Mouse (Mus musculus): ENCODE measurements at regions not wholly inside any gene's neighbourhood (a gene's known extent, or its start where the extent isn't known, plus 50 kb on each side); places are given as distances from the start of the nearest gene placed in this dataset.

DNA sequence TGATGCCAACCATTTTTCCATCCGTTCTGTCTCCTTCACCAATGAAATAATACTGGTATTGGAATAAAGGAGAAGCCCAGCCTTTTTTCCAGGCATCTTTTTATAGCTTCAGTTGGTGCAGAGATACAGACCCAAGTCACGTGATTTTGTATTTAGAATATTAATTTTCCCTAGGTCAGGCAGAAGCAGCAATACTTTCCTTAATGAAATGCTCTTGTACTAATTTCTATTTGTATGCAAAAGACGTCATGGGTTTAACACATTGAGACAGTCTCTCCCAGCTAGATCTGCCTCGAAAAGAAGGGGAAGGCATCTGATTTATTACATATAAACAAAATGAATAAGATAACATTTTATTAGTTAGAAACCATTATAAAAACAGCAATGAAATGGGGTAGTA lies 302.3 kb upstream of the Ldb2 start:
- no peak for DNase-seq (ENCODE audit: low spot score in 2 of 2)
- Histone ChIP-seq H3K27ac (peak overlapping the region; percentile 8; the same call in 1 of the 2 replicates), H3K4me3 (no peak overlapping the region)
- TF ChIP-seq CTCF (conservative IDR thresholded peaks at IDR 0.05), result no peak

DNA sequence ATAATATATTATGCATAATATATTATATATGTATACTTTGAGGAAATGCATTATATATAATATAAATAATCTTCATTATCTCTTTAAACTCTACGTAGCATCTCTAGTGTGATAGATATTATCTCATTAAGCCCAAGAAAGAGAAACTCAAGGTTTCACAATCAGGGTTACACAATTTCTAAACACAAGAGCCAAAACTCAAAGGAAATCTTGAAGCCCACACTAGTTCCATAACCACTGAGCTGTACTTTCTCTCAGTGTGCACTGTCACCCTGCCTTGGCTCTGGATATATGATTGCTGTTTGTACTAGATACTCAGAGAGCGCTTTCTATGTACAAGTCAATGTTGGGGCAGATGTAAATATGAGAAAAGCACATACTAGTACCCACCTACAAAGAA lies 299.6 kb upstream of the Ldb2 start:
- Histone ChIP-seq H3K27ac (no peak overlapping the region), H3K4me3 (no peak overlapping the region)
- no peak for DNase-seq (ENCODE audit: low spot score in 2 of 2)
- TF ChIP-seq CTCF (conservative IDR thresholded peaks at IDR 0.05), result no peak

DNA sequence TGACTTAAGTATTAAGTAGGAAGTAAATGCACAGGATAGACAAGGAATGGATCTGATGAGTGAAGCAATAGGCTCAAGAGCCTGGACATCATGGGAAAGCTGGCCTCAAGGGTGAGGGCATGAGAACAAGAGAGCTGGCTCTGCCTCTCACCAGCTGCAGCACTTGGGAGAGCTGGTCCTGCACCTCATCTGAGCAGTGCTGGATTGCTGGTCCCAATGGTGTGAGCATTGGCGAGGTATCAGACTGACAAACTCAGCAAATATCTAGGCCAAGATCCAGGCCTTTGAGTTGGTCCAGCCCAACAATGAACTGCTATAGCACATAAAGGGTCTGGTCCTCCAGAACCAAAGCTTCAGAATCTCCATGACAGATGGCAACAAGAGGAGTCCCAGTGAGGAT lies 298.5 kb upstream of the Ldb2 start:
- H3K27ac ChIP-seq, result no peak overlapping the region
- DNase-seq (ENCODE audit: low spot score in 2 of 2), result no peak
- TF ChIP-seq CTCF (conservative IDR thresholded peaks at IDR 0.05), result no peak
- H3K4me3 ChIP-seq, result no peak overlapping the region

DNA sequence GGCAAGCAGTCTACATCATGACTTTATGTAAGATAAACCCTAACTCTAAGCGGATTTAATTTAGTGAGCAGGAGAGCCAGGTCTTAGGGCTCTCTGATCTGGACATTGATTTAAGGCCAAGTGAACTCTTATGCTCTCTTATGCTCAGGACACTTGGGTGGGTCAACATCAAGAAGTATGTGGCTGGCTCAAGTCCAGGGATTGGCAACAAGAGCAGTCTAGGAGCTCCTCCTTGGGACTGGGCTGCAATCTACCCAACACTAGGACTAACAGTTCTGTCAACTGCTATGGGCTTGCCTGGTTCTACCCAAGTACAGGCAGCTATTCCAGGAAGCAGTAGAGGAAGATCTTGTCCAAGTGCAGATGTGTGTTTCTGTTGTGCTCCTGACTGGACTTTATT lies 285.3 kb upstream of the Ldb2 start:
- no peak overlapping the region for H3K27ac ChIP-seq

DNA sequence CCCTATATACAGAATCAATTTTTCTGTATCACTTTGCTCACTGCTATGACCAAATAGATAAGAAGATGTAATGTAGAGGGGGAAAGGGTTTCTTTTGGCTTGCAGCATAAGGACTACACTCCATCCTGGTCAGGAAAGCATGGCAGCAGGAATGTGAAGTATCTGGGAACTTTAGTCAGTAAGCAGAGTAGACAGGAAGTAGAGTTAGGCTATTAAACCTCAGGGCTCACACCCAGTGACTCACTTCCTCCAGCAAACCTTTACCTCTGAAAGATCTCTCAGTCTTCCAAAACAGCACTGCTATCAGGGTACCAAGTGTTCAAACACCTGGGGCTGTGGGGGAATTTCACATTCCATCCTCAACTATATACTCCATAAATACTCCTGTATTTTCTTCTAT lies 283.1 kb upstream of the Ldb2 start:
- no peak for DNase-seq (ENCODE audit: low spot score in 2 of 2)
- no peak for TF ChIP-seq CTCF (conservative IDR thresholded peaks at IDR 0.05)
- Histone ChIP-seq H3K27ac (no peak overlapping the region), H3K4me3 (no peak overlapping the region)

More for the DNA sequence above, 285.3 kb upstream of the Ldb2 start:
- TF ChIP-seq CTCF (conservative IDR thresholded peaks at IDR 0.05), result no peak
- DNase-seq (ENCODE audit: low spot score in 2 of 2), result no peak
- no peak overlapping the region for H3K4me3 ChIP-seq

DNA sequence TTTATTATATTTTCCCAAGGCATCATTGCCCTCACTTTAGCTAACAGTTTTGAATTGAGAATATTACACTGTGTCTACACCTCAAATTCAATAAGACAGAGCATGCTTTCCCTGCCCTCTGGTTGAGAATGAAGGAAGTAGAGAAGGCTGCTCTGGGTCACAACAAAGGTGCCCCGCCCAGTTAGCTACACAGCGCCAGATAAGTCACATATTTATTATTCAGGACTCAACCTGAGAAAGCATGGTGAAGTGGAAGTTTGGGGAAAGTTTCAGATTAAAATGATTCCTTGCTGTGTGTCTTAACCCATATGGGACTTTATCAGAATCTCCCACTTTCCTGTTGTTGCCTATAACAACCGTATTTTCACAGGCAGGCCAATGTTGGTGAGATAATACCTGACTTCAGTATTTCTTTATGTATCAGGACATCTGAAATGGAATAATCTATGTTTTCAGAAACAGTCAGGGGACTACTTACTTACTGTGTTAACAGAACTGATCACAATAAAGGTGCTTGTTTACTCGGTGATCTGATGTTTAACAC lies 276.9 kb upstream of the Ldb2 start:
- no peak for DNase-seq (ENCODE audit: low spot score in 2 of 2)
- no peak for TF ChIP-seq CTCF (conservative IDR thresholded peaks at IDR 0.05)
- Histone ChIP-seq H3K4me3 (no peak overlapping the region), H3K27ac (no peak overlapping the region)

DNA sequence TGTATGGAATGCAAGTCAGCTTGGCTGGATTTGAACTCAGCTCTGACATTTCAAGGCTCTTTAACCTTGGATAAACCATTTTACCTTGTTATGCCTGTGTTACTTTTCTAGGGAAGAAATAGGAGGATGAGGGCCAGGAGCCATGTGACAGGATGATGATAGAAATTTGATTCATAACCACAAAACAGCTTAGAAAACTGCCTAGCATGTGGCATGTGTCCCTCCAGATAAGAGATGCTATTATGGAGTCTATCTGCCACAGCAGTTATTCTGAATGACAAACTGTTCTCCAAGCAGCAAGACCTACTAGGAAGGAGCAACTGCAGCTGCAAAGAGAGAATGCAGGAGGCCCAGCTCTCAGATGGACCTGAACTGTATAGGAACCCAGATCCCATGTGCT lies 275.7 kb upstream of the Ldb2 start:
- no peak for DNase-seq (ENCODE audit: low spot score in 2 of 2)
- no peak overlapping the region for H3K4me3 ChIP-seq
- no peak for TF ChIP-seq CTCF (conservative IDR thresholded peaks at IDR 0.05)

DNA sequence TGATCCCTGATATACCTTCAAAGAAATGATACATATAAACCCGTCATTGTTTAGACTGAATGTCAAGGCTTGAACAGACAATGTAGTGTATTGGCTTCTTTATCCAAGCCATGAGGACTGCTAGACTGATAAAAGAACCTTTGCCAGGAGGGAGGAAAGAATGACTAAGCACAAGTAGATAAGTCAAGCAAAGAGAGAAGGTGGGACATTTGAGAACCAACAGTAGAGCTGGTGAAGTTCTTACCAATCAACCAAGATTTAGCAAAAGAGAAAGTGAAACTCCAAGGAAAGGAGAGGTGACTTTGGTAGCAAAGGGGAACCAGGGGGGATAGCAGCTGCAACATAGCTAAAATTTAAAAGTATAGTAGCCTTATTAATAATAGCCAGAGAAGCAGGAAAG lies 273.0 kb upstream of the Ldb2 start:
- H3K4me3 ChIP-seq, result no peak overlapping the region
- DNase-seq (ENCODE audit: low spot score in 2 of 2), result no peak
- H3K27ac ChIP-seq, result no peak overlapping the region
- TF ChIP-seq CTCF (conservative IDR thresholded peaks at IDR 0.05), result no peak

More for the DNA sequence above, 275.7 kb upstream of the Ldb2 start:
- H3K27ac ChIP-seq, result no peak overlapping the region

DNA sequence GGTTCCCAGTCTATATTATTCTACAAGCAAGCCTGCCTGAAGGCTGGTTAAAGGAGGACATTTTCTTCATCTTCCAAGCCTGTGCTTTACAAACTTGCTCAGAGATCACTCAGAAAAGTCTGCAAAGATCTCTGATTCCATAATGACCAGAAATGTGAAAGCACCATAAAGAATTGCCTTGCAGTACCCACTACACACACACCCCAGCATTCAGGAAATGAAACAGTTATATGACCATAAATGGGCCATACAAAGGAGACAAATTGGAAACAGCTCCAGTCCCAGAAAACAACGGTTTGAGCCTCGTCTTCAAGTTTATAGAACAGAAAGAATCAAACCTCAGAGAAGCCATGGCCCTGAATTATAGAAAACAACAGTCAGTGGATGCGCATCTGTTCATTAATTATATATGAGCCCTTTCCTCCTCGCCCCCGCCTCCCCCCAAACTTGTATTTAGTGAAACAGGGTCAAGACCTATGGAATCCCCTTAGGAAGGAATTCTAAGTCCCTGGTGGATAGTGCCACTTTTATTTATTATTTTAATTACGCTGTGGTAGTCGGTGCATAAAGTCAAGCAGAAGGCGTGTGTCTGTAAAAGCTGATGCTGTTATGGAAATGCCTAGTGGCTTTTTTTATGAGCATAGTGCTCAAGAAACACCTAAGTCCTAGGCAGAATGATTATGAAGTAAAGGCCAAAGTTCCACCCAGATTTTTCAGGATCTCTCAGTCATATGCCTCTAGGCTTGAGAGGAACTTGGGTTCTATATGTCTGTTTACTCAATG lies 266.6 kb upstream of the Ldb2 start:
- no peak for DNase-seq (ENCODE audit: low spot score in 2 of 2)
- Histone ChIP-seq H3K27ac (no peak overlapping the region), H3K4me3 (no peak overlapping the region)
- no peak for TF ChIP-seq CTCF (conservative IDR thresholded peaks at IDR 0.05)

DNA sequence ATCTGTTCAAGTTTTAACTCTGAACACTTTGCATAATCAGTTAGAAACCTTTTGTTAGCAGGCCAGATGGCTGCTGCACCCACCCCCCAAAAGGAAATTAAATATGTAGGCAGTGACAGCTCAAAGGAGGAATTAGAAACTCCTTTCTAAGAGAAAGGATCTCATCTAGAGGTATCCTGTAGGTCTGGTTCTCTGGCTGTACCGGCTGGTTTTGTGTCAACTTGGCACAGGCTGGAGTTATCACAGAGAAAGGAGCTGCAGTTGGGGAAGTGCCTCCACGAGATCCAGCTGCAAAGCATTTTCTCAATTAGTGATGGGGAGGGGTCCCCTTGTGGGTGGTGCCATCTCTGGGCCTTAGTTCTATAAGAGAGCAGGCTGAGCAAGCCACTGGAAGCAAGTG lies 263.1 kb upstream of the Ldb2 start:
- Histone ChIP-seq H3K4me3 (no peak overlapping the region), H3K27ac (peak overlapping the region; percentile 1; the same call in 1 of the 2 replicates)
- DNase-seq (ENCODE audit: low spot score in 2 of 2), result peak in 1 of 2 experiments; percentile 48
- no peak for TF ChIP-seq CTCF (conservative IDR thresholded peaks at IDR 0.05)

DNA sequence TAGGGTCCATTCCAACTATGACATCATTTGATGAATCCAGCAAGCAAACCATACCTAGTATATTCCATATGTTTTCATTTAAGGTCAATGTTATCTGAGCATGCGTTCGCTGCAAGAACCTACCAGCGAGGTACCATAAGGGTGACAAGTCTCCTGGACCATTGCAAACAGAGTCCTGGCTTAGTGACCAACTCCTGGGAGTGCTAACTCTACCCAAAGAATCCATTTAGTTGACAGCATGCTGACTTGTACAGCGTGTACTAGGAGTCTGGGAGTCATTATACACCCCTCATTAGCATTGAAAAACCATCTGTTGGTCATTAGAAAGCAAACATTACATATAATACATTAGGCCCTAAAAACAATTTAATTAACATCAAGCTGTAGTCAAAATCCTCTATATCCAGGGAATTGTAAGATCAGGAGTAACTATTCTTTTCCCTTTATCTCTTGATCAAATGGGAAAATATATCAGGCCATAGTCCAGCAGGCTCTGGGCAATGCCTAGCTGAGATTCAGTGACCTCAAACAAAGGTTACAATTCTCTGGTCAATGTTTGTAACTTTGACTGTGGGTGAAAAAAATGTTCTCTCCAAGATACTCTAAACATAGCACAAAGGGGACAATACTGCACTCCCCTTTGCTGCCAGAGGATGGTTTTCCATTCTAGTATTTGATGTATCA lies 255.9 kb upstream of the Ldb2 start:
- DNase-seq (ENCODE audit: low spot score in 2 of 2), result no peak
- TF ChIP-seq CTCF (conservative IDR thresholded peaks at IDR 0.05), result no peak
- H3K4me3 ChIP-seq, result no peak overlapping the region
- no peak overlapping the region for H3K27ac ChIP-seq

DNA sequence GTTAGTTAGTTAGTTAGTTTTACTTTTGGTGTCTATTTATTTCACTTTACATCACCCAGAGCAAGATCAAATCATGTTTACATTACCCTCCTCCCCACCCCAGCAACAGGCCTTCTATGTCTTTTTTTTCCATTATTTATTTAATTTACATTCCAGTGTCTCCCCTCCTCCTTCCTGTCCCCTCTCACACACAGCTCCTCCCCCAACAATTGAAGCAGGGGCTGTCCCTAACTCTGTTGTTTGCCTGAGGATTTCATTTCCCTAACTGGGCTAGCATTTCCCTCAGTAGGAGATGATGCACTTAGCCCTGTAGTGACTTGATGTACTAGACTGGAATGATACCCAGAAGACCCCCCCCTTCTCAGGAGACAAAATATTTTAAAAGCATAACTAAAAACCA lies 249.9 kb upstream of the Ldb2 start:
- TF ChIP-seq CTCF (conservative IDR thresholded peaks at IDR 0.05), result no peak
- Histone ChIP-seq H3K27ac (no peak overlapping the region), H3K4me3 (no peak overlapping the region)
- no peak for DNase-seq (ENCODE audit: low spot score in 2 of 2)

DNA sequence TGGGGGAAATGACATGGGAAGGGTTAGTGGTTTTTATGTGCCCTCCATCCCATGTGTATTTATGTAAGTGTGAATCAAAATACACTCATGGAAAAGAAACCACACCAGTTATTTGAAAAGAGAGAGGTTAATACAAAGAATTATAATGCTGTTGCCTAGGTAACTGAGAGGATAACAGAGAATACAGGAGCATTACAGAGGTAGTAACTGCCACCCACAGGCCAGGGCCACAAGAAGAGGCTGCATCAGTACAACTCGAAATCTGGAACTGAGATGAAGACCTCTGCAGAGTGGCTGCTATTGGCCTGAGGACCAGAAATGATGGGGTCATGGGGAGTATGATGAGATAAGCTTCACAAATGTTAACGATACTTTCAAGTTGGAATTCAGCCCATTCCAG lies 243.4 kb upstream of the Ldb2 start:
- no peak for DNase-seq (ENCODE audit: low spot score in 2 of 2)
- no peak; the same call in 1 of the 2 replicates for TF ChIP-seq CTCF (conservative IDR thresholded peaks at IDR 0.05)

DNA sequence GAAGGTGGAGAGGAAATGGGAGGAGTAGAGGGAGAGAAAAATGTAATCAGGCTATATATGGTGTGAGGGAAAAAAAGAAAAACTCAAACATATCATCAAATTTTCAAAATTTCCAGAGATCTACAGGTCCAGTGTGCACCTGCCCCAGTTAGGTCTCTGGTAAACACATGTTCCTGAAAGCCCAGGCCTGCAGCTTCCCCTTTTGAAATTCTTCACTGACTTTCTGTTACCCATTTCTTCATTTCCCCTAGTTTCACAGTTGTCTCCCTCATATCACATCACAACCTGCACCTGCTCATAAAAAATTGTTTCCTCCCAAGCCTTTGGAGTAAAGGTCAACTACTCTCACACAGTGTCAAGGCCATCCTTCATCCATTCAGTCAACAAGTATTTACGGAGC lies 236.9 kb upstream of the Ldb2 start:
- no peak for DNase-seq (ENCODE audit: low spot score in 2 of 2)
- no peak for TF ChIP-seq CTCF (conservative IDR thresholded peaks at IDR 0.05)
- Histone ChIP-seq H3K4me3 (no peak overlapping the region), H3K27ac (no peak overlapping the region)

More for the DNA sequence above, 243.4 kb upstream of the Ldb2 start:
- Histone ChIP-seq H3K27ac (no peak overlapping the region), H3K4me3 (no peak overlapping the region)
